Mouse (Mus musculus) C2C12 (cell line): ENCODE data around the gene Bloc1s1.

Experiments
- CEBPB ChIP-seq: IDR thresholded peaks from one replicate; pipeline ENCODE4 v1.6.1; 2011; ENCODE audit warnings: low read depth, mild to moderate bottlenecking, control low read depth, moderate library complexity
- CTCF ChIP-seq: IDR thresholded peaks from one replicate; pipeline ENCODE4 v1.5.1; 2011; ENCODE audit not compliant: control insufficient read depth, insufficient read depth, insufficient read length
- FOSL1 ChIP-seq: IDR thresholded peaks from one replicate; pipeline ENCODE4 v1.8.0; 2011; ENCODE audit warnings: mild to moderate bottlenecking, low read length; ENCODE audit not compliant: poor library complexity, insufficient read depth, severe bottlenecking
- MAX ChIP-seq: IDR thresholded peaks from one replicate; pipeline ENCODE4 v1.6.1; 2011; ENCODE audit warnings: mild to moderate bottlenecking, control low read depth
- MYOD1 ChIP-seq: IDR thresholded peaks from one replicate; pipeline ENCODE4 v1.6.1; 2011; ENCODE audit warnings: low read depth; ENCODE audit not compliant: control insufficient read depth, insufficient read length
- MYOG ChIP-seq: IDR thresholded peaks from one replicate; pipeline ENCODE4 v1.6.1; 2011; ENCODE audit not compliant: control insufficient read depth, insufficient read length; ENCODE audit errors: extremely low read depth
- USF1 ChIP-seq: IDR thresholded peaks from one replicate; pipeline ENCODE4 v1.6.1; 2011; ENCODE audit warnings: low read depth, mild to moderate bottlenecking, control low read depth, moderate library complexity

- TF ChIP-seq CTCF (no peak), MYOG (no peak), FOSL1 (no peak), MYOD1 (no peak), MAX (no peak), USF1 (no peak), CEBPB (no peak)
Observed at GRCm38 (mm10) chr10:128933976-128934721, 10.3 kb upstream of the Bloc1s1 start.
